Mouse (Mus musculus) intestine, postnatal 0 days (tissue): ENCODE measurements around the gene Ctdspl2. TPM values are rescaled to one million over a fixed set of nuclear protein-coding genes. Genes with fewer than 3 reads are reported as not detected.

Experiments used
- ATAC-seq: fragments of 200-750 bp; cut with Nextera tagmentation; 2 replicates; pipeline ENCODE4 v1.8.0; 2017; ENCODE audit warnings: mild to moderate bottlenecking, moderate TSS enrichment, moderate library complexity
- H3K27ac ChIP-seq: fragments of 300-500 bp; sonication (generic); 2 replicates; pipeline ENCODE4 v1.5.1; 2014; ENCODE audit warnings: mild to moderate bottlenecking, low read depth, low read length, moderate library complexity
- H3K27me3 ChIP-seq: fragments of 300-500 bp; sonication (generic); replicated peaks from 2 replicates; pipeline ENCODE4 v1.6.1; 2014; ENCODE audit warnings: low read length, mixed read lengths; ENCODE audit not compliant: control insufficient read depth, insufficient read depth
- H3K36me3 ChIP-seq: fragments of 300-500 bp; sonication (generic); 2 replicates; pipeline ENCODE4 v1.6.1; 2014; ENCODE audit warnings: mild to moderate bottlenecking, moderate library complexity; ENCODE audit not compliant: control insufficient read depth, insufficient read depth
- H3K4me1 ChIP-seq: fragments of 300-500 bp; sonication (generic); replicated peaks from 2 replicates; pipeline ENCODE4 v1.6.1; 2014; ENCODE audit warnings: antibody characterized with exemption, low read length, mixed read lengths; ENCODE audit not compliant: control insufficient read depth, insufficient read depth
- H3K4me2 ChIP-seq: fragments of 300-500 bp; sonication (generic); replicated peaks from 2 replicates; pipeline ENCODE4 v1.6.1; 2014; ENCODE audit warnings: low read depth, mild to moderate bottlenecking, moderate library complexity
- H3K4me3 ChIP-seq: fragments of 300-500 bp; sonication (generic); 2 replicates; pipeline ENCODE4 v1.5.1; 2014; ENCODE audit warnings: low read depth, low read length
- H3K9ac ChIP-seq: fragments of 300-500 bp; sonication (generic); 2 replicates; pipeline ENCODE4 v1.6.1; 2014; ENCODE audit warnings: mild to moderate bottlenecking, low read depth, low read length
- H3K9me3 ChIP-seq: fragments of 300-500 bp; sonication (generic); 2 replicates; pipeline ENCODE4 v1.6.1; 2016; ENCODE audit warnings: mixed run types; ENCODE audit not compliant: control insufficient read depth
- CTCF ChIP-seq: sonication (generic); IDR thresholded peaks from 2 replicates; pipeline ENCODE4 v1.5.1; 2016; ENCODE audit warnings: low read depth, mild to moderate bottlenecking, control low read depth, antibody characterized with exemption, moderate library complexity
- WGBS: fragments of 180-500 bp; shearing (Covaris S2); extraction: QIAGEN DNeasy Blood & Tissue Kit; methylation state at CpG from one replicate; pipeline ENCODE4 v1.1.7; 2014; 5-methylcytosine and 5-hydroxymethylcytosine counted together
- microRNA-seq: library from miRNA; unstranded; fragments of <30 nt; microRNA quantifications from one replicate; pipeline ENCODE4, GENCODE M21; 2016
- polyA plus RNA-seq: library from polyadenylated mRNA; unstranded; fragments of >200 nt; fragmentation: Nextera tagmentation; extraction: Ambion mirVana; gene quantifications from 2 replicates; pipeline ENCODE4 v1.2.1, GENCODE M21; 2015

Gene Ctdspl2
- polyA plus RNA-seq, 1 experiment from 2014 or later, result 16.8 TPM

DNA sequence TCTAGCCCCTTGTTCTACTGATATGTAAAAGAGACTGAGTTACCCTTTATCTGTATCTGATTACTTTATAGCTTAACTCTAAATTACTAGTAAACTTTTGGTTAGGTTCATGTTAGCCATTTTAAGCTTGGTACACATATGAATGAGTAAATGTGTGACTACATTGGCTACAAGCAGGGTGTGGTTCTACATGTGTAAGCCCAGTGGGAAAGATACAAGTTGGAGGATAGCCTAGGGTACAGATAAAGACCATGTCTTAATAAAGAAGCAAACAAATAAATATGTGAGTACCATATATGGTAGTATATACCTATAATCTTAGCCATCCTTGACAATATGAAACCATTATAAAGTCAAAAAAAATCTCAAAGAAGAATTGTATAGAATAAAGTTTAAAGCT, 88.1 kb downstream of the Ctdspl2 start:
- Histone ChIP-seq H3K9ac (no peak overlapping the region), H3K36me3 (peaks cover 27% of the 10 kb centered on the region), H3K4me3 (no peak overlapping the region), H3K27me3 (no peaks in the 10 kb centered on the region), H3K27ac (no peak overlapping the region), H3K9me3 (no peaks in the 10 kb centered on the region), H3K4me2 (no peak overlapping the region), H3K4me1 (no peaks in the 10 kb centered on the region)
- ATAC-seq, result no peak
- TF ChIP-seq CTCF, result no peak

DNA sequence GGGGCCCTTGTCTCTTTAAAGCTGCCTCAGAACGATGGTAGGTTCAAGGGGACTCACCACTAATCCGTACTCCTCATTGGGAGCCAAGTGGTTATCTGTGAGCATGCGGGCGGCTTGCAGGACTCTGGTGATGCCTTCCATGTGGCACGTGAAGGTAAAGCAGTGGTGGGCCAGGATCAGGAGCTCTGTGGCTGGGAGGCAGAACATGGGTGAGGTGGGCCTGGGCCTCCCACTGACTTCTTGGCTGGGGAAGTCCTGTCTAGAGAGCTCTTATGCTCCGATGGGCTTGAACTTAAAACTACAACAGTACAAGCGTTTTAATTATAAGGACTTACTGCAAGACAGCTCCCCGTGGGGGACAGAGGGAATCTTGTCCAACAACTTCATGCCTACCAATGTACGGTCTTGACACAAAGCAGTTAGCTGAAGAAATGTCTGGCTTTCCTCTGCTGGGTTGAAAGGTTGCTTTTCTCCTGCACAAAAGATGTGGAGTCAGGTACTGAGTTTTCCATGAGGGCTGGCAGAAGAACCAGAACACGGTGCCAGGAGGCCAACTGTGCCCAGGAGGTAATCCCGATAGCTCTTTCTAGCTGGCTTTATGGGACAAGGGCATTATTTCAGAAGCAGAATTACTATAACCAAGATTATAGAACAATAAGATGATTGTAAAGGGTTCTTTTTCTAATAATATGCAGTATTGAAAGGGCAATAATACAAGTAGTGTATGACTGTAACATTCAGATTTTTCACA, 103.7 kb downstream of the Ctdspl2 start:
- no peak for ATAC-seq
- peaks cover 55% of the 10 kb centered on the region for H3K36me3 ChIP-seq
- 86% methylated on average over 11 of the region's 11 CpGs for WGBS

More for the DNA sequence above, 103.7 kb downstream of the Ctdspl2 start:
- H3K4me2 ChIP-seq, result no peak overlapping the region
- H3K27ac ChIP-seq, result no peak overlapping the region
- H3K4me3 ChIP-seq, result no peak overlapping the region
- no peaks in the 10 kb centered on the region for H3K27me3 ChIP-seq
- no peak overlapping the region for H3K9ac ChIP-seq
- TF ChIP-seq CTCF, result no peak
- no peaks in the 10 kb centered on the region for H3K4me1 ChIP-seq
- no peaks in the 10 kb centered on the region for H3K9me3 ChIP-seq

Small RNAs within 50 kb of the gene (microRNA-seq; reads per million reads assigned to microRNA genes)
- gene Gm47314, result not detected

Other genes with a start within 250 kb of the Ctdspl2 start
- gene Frmd5, start 148.9 kb upstream of the Ctdspl2 start, polyA plus RNA-seq, result 0.50 and 0.61 TPM in 2 replicates
- 12.5 and 14.5 TPM in 2 replicates for gene Casc4, start 89.0 kb upstream of the Ctdspl2 start, polyA plus RNA-seq
- 0.07 TPM in 1 of 2 replicates, not detected in the other for gene Mageb3, start 91 bp downstream of the Ctdspl2 start, polyA plus RNA-seq
- 7.8 and 7.9 TPM in 2 replicates for gene Eif3j1, start 72.5 kb downstream of the Ctdspl2 start, polyA plus RNA-seq
- gene Spg11, start 162.4 kb downstream of the Ctdspl2 start, polyA plus RNA-seq, result 3.7 and 3.8 TPM in 2 replicates
- 2,008 and 2,179 TPM in 2 replicates for gene B2m, start 191.7 kb downstream of the Ctdspl2 start, polyA plus RNA-seq
- gene Trim69, start 204.7 kb downstream of the Ctdspl2 start, polyA plus RNA-seq, result 0.10 TPM in 1 of 2 replicates, not detected in the other
- gene Patl2, start 230.2 kb downstream of the Ctdspl2 start, polyA plus RNA-seq, result 0.04 and 0.05 TPM in 2 replicates
- gene Terb2, start 230.3 kb downstream of the Ctdspl2 start, polyA plus RNA-seq, result not detected in 2 replicates